Mouse (Mus musculus) cerebellum, adult 11-12 months (tissue): Measurements from ENCODE around the gene Rtp3.

Experiments used
- DNase-seq: peaks from one replicate; pipeline ENCODE4 v3.0.0; 2022

The Rtp3 gene

GRCm38 (mm10) chr9:110965910-110966231 lies 24.5 kb downstream of the Rtp3 start:
- DNase-seq, result no peak

- no peak for DNase-seq
Observed at GRCm38 (mm10) chr9:110965062-110965909, 25.1 kb downstream of the Rtp3 start.

GRCm38 (mm10) chr9:110963566-110964115 lies 26.7 kb downstream of the Rtp3 start:
- no peak for DNase-seq

GRCm38 (mm10) chr9:110961386-110961785 lies 29.0 kb downstream of the Rtp3 start:
- no peak for DNase-seq

- DNase-seq, result no peak
Observed at GRCm38 (mm10) chr9:110960230-110961149, 29.9 kb downstream of the Rtp3 start.

- no peak for DNase-seq
Observed at GRCm38 (mm10) chr9:110959669-110960068, 30.7 kb downstream of the Rtp3 start.

GRCm38 (mm10) chr9:110955962-110956361 lies 34.4 kb downstream of the Rtp3 start:
- no peak for DNase-seq

GRCm38 (mm10) chr9:110954681-110955445 lies 35.5 kb downstream of the Rtp3 start:
- DNase-seq, result no peak

GRCm38 (mm10) chr9:110953550-110954461 lies 36.6 kb downstream of the Rtp3 start:
- no peak for DNase-seq

GRCm38 (mm10) chr9:110952931-110953549 lies 37.3 kb downstream of the Rtp3 start:
- no peak for DNase-seq

- DNase-seq, result no peak
Observed at GRCm38 (mm10) chr9:110952398-110952797, 38.0 kb downstream of the Rtp3 start.

- no peak for DNase-seq
Observed at GRCm38 (mm10) chr9:110951866-110952265, 38.5 kb downstream of the Rtp3 start.

GRCm38 (mm10) chr9:110951397-110951796 lies 39.0 kb downstream of the Rtp3 start, which contains the start of gene Lrrc2:
Gene Lrrc2 (plus strand): TSS chr9:110951545.
- no peak for DNase-seq

GRCm38 (mm10) chr9:110950109-110950508 lies 40.3 kb downstream of the Rtp3 start:
- DNase-seq, result no peak

GRCm38 (mm10) chr9:110948813-110949310 lies 41.5 kb downstream of the Rtp3 start:
- DNase-seq, result no peak

GRCm38 (mm10) chr9:110947900-110948299 lies 42.5 kb downstream of the Rtp3 start:
- no peak for DNase-seq

GRCm38 (mm10) chr9:110947261-110947661 lies 43.1 kb downstream of the Rtp3 start:
- no peak for DNase-seq

- DNase-seq, result no peak
Observed at GRCm38 (mm10) chr9:110946548-110947044, 43.8 kb downstream of the Rtp3 start.

- no peak for DNase-seq
Observed at GRCm38 (mm10) chr9:110945926-110946325, 44.5 kb downstream of the Rtp3 start, which contains the start of gene Tdgf1. Gene Tdgf1 (minus strand): TSS chr9:110946158.

- DNase-seq, result no peak
Observed at GRCm38 (mm10) chr9:110945343-110945742, 45.0 kb downstream of the Rtp3 start.

- no peak for DNase-seq
Observed at GRCm38 (mm10) chr9:110944265-110944664, 46.1 kb downstream of the Rtp3 start.
